Mouse (Mus musculus) ES-Bruce4 (cell line): Measurements from ENCODE around the gene Plin4.

ENCODE experiments used
- CTCF ChIP-seq: IDR thresholded peaks from one replicate; pipeline ENCODE4 v1.8.1; 2011; ENCODE audit warnings: low read depth, low read length
- EP300 ChIP-seq: IDR thresholded peaks from 2 replicates; pipeline ENCODE4 v1.6.1; 2011; ENCODE audit warnings: low read depth, low read length; ENCODE audit not compliant: insufficient read depth
- POLR2A ChIP-seq: IDR thresholded peaks from one replicate; pipeline ENCODE4 v1.8.1; 2011; ENCODE audit warnings: low read length; ENCODE audit not compliant: insufficient read depth

DNA sequence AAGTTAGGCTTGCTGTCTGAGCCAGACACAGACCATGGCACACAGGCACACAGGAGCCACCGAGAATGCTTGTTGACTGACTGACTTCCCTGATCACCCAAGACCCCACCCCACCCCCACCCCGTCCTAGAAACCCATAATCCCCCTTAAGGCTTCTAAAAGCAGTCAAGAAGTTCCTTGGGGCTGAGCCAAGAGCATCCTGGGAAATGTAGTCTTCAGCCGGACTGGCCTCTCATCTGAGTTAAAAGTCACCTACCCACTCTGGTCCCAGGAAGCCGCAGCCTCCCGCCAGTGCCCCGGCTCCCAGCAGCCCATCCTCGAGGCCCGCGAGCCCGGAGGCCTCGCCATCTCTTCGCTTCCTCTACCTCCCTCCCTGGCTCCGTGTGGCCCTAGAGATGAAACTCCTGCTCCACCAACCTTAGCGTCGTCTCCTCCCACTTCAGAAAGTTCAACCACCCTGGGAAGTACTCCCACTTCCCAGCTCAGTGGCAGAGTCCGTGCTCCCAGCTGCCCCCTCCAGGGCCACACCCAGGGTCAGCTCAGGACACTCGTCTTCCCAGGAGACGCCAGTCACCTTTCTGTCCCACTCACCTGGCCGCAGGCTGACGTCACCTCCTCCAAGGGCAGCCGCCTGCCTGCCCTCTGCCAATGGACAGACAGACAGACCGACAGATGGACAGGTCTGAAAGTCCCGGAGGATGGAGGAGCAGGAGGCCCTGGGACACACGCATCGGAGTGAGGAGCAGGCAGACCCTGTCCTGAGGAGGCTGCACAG, 28.4 kb upstream of the Plin4 start:
- TF ChIP-seq POLR2A (no peak), CTCF (no peak), EP300 (no peak)
